Mouse (Mus musculus): ENCODE measurements around the gene 1600014C10Rik.

1600014C10Rik gene

DNA sequence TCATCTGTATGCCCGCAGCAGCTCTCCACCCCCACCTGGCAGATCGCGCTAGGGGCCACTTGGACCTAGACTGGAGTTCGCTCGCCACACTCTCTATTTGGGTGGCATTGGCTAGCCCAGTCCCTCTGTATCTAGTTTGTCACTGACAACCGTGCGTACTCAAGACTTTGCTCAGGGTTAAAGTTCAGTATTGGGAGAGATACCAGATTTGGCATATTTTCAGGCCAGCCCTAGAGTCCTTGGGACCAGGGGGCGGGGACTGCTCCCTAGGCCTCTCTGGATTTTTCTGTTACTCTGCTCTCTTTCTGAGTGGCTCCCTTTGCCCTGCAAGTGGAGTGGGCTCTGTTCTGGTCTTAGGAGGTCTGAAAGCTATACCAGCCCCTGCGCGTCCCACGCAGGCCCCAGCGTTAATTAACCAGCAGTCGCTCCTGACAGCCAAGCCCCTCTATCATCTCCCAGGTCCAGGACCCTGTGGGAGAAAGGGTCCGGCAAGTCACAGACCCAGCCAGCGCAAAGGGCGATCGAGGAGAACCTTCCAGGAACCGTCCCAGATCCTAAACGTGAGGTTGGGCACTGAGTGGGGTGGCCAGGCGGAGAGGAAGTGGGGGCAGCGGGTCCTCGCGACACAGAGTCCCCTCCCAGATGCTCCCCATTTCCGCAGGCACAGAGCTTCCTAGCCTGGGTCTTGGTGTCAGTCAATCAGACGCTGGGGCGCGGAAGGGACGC lies at the start of gene 1600014C10Rik:
TSS of gene 1600014C10Rik (plus strand) at position 256 of the 726 bp plus-strand sequence.
- no peak for DNase-seq (ENCODE audit: low spot score in 2 of 2)

DNA sequence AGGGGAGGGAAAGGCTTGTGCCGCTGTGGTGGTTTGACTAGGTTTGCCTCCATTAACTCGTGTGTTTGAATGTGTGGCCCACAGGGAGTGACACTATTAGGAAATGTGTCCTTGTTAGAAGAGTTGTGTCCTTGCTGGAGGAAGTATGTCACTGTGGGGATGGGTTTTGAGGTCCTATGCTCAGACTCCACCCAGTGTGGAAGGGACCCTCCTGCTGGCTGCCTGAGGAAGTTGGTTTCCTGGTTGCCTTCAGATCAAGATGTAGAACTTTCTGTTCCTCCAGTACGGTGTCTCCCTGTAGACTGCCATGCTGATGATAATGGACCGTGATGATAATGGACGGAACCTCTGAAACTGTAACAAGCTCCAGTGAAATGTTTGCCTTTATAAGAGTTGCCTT lies 48.5 kb upstream of the 1600014C10Rik start:
- no peak for DNase-seq (ENCODE audit: low spot score in 2 of 2)

DNA sequence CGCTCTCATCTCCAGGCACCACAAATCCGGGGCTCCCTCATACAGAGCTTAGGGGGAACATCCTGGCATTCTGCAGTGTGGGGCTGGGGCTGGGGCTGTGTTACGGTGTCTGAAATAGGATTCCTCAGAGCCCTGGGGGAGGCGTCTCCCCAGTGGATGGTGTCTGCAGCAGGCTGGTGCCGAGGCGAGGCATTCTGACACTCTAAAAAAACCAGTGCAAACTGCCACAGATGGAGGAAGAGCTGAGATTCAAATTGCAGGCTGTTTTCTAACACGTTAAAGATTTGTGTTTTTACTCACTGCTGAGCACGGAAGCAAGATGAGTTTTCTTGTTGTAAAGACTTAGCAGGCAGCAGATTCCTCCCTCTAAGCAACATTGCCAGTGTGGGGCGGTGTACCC lies 42.7 kb upstream of the 1600014C10Rik start:
- peak; percentile 42 to 75 for DNase-seq (ENCODE audit: low spot score in 2 of 2)

DNA sequence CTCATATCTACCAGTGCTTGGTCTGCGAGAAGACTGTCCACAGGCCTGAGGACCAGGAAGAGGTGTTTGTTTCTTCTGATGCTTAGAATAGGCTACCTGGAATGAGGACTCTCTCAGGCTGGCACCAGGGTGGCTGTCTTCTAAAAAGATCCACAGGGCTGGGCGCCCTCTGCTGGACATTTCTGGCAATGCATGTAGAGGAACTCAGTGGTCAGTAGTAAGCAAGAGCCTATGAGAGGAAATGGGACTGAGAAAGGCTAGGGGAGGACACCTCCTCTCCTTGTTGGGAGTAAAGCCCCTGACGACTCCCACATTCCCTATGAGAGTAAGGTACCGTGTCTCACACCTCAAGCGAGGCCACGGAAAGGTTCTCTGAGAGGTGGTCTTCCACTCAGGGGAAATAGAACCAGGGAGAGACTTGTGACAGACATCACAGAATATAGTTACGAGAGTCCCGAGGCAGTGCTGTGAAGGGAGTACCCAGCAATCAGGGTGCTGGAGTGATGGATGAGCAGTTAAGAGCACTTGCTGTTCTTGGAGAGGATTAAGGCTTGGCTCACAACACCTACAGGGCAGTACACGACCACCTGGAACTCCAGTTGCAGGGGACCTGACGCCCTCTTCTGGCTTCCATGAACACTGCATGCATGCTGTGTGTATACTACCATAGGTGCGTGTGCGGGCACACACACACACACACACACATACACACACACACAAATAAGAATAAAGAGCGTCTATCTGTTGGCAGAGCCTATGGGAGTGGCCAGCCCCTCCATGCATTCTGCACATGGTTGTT lies 41.1 kb upstream of the 1600014C10Rik start:
- peak in 1 of 2 experiments; percentile 83 for DNase-seq (ENCODE audit: low spot score in 2 of 2)

DNA sequence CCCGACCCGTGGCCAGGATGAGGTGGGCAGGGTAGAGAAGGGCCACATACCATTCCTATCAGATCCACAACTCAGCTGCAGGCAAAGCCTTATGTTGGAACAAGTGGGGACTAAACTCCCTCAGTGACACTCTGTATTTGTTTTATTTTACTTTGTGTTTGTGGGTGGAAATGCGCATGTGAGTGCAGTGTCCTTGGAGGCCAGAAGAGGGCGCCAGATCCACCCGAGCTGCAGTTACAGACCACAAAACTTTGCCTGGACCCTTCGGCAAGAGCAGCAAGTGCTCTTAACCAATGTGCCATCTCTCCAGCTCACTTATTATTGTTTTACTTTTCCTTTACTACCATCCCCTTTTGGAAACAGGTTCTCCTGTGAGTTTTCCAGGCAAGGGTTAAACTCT lies 35.5 kb upstream of the 1600014C10Rik start:
- no peak for DNase-seq (ENCODE audit: low spot score in 2 of 2)

DNA sequence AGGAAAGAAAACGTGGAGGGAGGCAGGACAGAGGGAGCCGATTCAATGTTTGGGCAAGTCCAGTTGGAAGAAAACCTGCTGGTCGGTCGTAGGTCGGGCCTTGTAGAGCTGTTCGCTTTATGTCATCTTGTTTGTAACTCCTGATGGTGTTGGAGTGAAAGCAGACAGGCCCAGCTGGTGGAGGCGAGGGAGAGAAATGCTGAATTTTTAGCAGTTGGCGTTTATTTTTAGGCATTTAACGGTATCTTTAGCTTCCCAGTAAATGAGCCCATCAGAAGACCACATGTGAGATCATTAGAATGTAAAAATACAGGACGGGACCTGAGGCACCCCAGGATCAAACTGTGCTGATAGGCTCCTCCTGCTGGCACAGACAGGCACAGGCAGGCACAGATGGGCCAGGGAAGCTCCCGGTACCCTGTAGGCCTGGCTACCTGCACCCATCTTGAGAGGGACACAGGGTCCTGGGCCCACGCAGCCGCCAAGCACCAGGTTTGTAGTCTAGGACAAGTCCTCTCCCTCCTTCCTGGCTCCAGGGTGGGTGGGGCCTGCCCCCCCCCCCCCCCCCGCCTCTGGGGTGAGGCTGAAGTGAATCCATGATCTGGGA lies 31.2 kb upstream of the 1600014C10Rik start:
- DNase-seq (ENCODE audit: low spot score in 2 of 2) = peak in 1 of 2 experiments; percentile 13

DNA sequence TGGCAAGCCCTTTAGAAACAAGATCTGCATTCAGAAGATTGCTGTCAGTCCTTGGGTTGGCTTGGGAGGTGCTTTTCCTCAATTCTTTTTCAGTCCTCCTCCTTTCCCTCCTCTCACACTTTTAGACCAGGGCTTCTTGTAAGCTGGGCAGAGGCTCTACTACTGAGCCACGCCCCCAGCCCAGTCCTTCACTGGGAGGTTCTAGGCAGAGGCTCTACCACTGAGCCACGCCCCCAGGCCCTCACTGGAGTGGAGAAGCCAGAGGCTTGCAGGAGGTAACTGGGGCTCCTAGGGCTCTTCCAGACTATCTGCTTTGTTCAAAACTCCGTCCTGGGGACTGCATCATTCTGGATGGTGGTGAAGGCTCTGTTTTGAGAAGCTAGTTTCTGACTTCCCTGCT lies 30.4 kb upstream of the 1600014C10Rik start:
- DNase-seq (ENCODE audit: low spot score in 2 of 2) = no peak

DNA sequence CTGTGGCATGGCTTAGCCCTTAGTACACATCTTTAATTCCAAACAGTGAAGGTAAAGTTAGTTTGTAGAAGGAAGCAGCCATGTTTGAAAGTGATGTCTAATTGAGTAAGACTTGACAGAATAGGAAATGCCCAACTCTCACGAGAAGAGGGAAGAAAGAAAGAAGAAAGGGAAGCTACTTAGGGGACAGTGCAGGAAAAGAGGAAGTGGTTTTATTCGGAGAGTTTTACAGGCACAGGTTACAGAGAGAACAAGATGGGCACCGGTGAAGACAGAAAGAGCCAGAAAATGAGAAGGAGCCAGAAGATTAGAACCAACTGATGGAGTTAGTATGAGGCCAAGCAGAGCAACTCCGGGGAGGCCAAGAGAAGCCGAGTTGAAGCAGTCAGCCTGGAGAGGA lies 27.2 kb upstream of the 1600014C10Rik start:
- no peak for DNase-seq (ENCODE audit: low spot score in 2 of 2)

DNA sequence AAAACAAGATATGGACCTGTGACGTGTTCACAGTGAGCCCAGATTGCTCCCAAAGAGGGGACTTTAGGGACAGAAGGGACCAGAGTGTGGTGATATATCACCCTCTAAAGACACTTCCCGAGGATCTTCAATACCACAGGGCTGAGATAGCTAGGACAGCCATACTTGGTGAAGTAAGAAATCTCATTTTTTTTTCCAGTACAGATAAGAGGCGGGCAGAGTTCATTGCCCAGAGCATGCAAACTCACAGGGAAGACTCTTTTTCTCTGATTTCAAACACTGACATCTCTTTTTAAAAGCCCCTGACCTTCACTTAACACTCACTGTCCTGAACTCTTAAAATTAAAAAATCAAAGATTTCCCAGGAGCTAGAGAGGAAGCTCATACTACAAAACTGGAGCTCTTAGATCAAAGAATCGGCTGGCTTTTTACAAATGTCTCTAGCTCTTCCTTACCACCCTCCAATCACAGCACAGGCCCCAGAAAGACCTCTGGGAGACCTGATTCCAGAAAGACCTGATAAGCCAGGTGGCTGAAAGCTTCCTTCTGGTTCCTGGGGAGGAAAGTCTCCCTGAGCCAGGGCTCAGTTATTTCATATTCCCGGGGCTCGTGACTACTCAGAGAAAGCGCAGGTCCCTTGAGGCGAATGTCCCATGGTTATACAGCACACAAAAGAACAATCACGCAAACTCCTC lies 24.1 kb upstream of the 1600014C10Rik start:
- no peak for DNase-seq (ENCODE audit: low spot score in 2 of 2)

DNA sequence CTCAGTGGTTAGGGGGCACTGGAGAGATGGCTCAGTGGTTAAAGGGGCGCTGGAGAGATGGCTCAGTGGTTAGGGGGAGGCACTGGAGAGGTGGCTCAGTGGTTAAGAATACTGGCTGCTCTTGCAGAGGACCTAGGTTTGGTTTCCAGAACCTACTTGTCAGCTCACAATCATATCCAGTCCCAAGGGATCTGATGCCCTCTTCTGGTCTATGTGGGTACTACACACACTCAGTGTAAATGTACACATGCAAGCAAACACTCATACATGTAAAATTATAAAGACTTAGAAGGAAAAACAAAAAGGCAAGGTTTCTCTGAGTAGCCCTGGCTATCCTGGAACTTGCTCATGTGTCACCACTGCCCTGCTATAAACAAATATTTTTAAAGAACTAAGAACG lies 21.6 kb upstream of the 1600014C10Rik start:
- DNase-seq (ENCODE audit: low spot score in 2 of 2) = no peak

DNA sequence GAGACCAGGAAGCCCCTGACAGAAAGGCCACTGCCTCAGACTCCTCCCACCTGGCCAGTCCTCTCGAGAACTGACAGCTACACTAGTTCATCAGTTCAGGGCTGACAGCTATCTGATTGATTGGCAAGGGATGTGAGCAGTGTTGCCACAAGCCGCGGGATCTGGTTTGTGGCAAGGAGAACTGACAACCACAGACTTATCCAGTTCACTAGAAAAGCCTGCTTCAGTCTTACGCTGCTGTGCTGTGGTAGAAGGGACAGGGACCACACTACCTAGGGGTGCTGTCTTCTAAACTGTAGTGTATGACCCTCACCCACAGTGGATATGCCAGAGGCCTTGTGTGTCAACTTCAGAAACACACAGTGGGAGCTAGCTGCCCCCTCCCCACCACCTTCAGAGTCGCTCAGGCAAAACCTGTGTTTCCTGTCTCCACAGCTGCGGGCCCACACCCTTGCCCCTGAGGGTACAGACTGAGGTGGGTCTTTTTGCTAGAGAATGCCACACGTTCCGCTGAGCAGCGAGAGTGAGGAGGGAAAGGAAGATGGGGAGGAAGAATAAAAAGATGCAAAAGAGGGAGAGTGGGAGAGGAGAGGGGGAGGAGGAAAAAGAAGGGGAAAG lies 19.5 kb upstream of the 1600014C10Rik start:
- no peak for DNase-seq (ENCODE audit: low spot score in 2 of 2)

DNA sequence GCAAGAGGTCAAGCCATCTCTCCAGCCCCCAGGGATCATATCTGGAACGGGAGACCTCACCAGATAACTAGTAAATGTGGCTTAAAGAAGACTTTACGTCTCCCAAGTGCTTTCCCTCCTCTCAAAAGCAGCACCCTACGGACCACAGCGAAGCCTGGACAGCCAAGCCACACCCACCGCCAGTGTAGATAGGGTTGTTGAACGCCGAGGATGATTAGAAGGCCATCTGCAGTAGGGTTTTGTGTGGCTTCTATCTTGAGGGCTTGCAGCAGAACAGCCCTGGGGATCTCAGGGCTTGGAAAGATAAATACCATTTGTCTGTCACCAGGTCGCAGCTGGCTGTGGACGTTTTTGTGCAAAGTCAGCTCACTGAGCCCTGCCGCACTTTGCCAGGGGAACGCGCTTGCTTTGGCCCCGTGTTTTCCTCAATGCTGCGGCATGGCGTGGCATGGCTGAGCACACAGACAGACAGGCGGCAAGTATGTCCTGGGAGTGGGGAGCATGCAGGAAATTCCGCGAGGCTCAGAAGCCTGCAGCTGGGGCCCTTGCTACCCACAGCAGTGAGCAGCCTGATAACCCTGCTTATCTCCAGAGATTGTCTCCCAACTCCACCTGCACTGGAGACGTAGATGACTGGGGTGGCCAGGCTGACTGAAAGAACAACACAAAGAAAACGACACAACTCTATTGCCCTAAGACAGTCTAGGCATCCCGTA lies 15.9 kb upstream of the 1600014C10Rik start:
- no peak for DNase-seq (ENCODE audit: low spot score in 2 of 2)

DNA sequence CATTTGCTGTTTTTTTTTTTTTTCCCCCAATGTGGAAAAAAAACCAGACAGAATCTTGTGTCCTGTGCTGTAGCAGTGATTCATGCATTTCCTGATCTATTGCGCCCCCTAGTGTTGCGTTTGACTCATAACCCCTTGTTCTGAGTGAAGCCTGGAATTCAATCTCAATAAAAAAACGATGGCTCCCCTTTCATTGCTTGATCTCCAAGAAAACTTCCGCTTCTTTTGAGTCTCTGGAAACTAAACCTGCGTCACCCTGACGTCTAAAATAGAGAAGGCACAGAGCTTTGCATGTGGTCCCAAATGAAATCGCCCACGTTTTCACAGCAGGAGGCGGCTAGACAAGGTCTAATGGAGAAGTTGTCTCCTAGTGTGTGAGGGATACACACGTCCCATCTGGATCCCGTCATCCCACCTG lies 15.3 kb upstream of the 1600014C10Rik start:
- DNase-seq (ENCODE audit: low spot score in 2 of 2) = peak in 1 of 2 experiments; percentile 83

DNA sequence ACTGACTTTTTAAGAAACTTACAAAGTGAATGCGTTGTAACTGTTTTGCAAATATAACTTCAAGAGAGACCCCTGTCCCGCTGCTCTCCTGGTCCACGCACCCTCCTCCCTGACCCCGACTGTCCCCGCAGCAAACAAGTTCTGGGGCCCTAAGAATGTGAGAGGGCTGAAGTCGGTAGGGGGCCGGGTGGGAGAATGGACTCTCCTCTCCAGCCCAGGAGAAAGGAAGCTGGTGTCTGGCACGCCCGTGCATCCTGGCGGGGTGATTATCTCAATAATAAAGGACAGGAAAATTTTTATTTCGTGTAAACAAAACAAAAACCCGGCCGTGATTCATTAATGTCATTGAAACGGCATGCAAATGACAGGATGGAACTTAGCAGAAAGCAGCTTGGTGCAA lies 9.1 kb upstream of the 1600014C10Rik start:
- DNase-seq (ENCODE audit: low spot score in 2 of 2) = no peak

DNA sequence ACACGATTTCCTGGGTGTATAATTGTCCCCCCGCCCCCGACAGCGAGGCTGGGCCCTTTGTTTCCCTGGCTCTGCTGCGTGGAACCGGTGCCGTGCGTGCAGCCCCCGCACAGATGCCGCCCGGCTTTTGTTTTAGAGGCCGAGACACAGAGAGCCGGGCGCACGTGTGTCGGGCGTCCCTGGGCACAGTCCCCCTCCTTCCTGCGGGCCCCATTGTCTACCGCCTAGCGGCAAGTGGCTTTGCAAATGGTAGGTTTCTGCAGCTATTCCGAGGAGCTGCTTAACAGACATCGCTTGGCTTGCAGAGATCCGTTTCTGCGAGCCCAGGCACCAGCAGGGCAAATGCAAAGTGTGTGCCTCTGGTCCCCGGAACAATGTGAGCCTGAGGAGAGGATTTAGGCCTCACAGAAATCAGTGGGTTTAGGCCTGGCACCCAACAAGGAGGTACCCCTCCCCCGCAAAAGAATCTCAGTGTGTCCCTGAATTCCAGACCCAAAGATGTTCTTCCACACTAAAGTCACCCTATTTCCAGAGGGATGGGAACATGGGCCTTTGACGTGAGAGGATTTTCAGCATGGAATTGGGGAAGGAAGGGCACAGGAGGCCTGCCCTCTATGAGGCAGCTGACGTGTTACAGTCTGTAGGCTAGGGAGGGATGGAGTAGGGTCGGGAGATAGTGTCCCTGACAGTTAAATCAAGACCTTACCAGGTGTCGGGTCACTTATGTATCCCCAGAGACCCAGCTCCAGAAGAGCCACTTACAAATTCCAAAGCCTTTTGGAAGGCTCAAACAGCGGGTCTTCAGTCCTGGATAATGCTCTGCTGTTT lies 8.5 kb upstream of the 1600014C10Rik start:
- DNase-seq (ENCODE audit: low spot score in 2 of 2) = peak in 1 of 2 experiments; percentile 57

DNA sequence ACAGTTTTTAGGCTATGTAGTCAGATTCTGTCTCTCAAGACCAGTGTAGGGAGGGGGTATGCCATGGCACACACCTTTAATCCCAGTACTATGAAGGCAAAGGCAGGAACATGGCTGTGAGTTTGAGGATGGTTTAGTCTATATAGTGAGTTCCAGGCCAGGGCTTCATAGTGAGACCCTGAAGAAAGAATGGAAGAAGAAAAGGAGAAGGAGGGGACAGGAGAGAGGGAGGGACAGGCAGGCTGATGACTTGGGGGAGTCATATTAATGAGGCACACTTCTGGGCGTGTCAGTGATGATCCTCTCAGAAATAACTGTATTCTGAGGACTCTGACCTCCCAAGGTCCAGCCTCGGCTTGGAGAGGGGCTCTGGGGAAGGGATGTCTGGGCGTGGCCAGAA lies 7.0 kb upstream of the 1600014C10Rik start:
- no peak for DNase-seq (ENCODE audit: low spot score in 2 of 2)

DNA sequence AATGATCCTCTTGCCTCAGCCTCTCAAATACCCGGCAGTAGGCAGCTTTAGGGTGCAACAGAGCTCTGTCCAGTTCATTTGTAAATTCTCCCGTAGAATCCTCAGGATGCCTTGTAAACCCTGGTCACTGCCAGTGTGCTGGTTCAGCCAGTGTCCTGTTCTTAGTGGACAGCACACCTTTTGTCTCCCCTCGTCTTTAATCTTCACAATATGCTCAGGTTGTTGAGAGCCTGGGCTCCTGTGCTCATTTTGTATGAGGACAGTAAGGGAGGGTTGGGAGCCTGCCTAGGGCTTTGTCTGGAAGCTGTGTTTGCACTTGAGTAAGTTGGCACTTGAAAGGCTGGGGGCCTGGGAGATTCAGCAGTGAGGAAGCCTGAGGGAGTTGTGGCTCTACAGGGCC lies 3.1 kb upstream of the 1600014C10Rik start:
- no peak for DNase-seq (ENCODE audit: low spot score in 2 of 2)

DNA sequence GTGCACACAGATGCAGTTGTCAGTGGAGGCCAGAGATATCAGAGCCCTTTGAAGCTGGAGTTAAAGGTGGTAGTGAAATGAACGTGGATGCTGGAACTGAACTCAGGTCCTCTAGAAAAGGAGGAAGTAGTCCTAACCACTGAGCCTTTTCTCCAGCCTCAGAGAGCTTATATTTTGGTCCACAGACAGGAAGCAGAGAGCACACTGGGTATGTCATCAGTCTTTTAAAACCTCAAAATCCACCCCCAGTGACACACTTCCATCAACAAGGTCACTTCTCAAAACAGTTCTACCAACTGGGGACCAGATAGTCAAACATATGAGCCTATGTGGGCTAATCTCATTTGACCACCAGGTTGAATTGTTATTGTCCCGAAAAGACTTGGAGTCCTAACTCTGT lies 1.7 kb upstream of the 1600014C10Rik start:
- DNase-seq (ENCODE audit: low spot score in 2 of 2) = no peak

DNA sequence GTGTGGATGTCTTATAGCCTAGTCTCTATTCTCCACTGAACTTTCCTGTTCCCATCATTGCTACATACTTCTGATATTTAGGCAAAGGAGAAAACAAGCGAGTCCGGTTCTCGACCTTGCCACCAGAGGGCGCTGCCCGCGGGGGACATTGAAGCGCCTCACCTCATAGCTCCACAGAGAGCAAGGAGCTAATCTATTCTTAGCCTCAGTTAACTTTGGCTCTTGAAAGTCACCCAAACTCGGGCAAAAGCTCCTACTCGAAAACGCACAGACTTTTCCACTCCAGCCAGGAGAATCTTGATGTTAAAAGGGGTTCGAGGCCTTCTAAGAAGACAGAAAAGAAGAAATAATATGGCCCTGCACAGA lies 438 bp upstream of the 1600014C10Rik start:
- DNase-seq (ENCODE audit: low spot score in 2 of 2) = peak in 1 of 2 experiments; percentile 87

Data from left cerebral cortex, adult 9 months (tissue).